Mouse (Mus musculus) ES-Bruce4 (cell line): ENCODE measurements around the gene Apoa5. TPM values are rescaled to one million over a fixed set of nuclear protein-coding genes. Genes with fewer than 3 reads are reported as not detected.
"Not testable (repeated sequence)": the region's sequence is repeated elsewhere in the genome, so short reads cannot be mapped to it uniquely, and the experiment has no call there.

Source experiments
- H3K27ac ChIP-seq: 2 replicates; pipeline ENCODE4 v1.5.1; 2012; ENCODE audit warnings: low read length, inconsistent platforms; ENCODE audit not compliant: insufficient read depth
- H3K27me3 ChIP-seq: 2 replicates; pipeline ENCODE4 v1.6.1; 2012; ENCODE audit warnings: mild to moderate bottlenecking, low read length, inconsistent platforms; ENCODE audit not compliant: control insufficient read depth, poor library complexity, insufficient read depth, severe bottlenecking
- H3K36me3 ChIP-seq: 2 replicates; pipeline ENCODE4 v1.6.1; 2012; ENCODE audit warnings: inconsistent platforms, mild to moderate bottlenecking, low read length, moderate library complexity; ENCODE audit not compliant: control insufficient read depth, poor library complexity, insufficient read depth, severe bottlenecking
- H3K4me1 ChIP-seq: one replicate; pipeline ENCODE4 v1.8.1; 2011; ENCODE audit warnings: low read length; ENCODE audit not compliant: control insufficient read depth, insufficient read depth
- H3K4me3 ChIP-seq: 2 replicates; pipeline ENCODE4 v1.5.1; 2011; ENCODE audit warnings: low read depth, mild to moderate bottlenecking, low read length
- H3K9ac ChIP-seq: 2 replicates; pipeline ENCODE4 v1.6.1; 2012; ENCODE audit warnings: low read depth, mild to moderate bottlenecking, inconsistent platforms; ENCODE audit not compliant: poor library complexity, severe bottlenecking
- H3K9me3 ChIP-seq: replicated peaks from 2 replicates; pipeline ENCODE4 v1.6.1; 2012; ENCODE audit warnings: mild to moderate bottlenecking, low read length, inconsistent platforms; ENCODE audit not compliant: control insufficient read depth, poor library complexity, insufficient read depth, severe bottlenecking
- CTCF ChIP-seq: IDR thresholded peaks from one replicate; pipeline ENCODE4 v1.8.1; 2011; ENCODE audit warnings: low read depth, low read length
- EP300 ChIP-seq: IDR thresholded peaks from 2 replicates; pipeline ENCODE4 v1.6.1; 2011; ENCODE audit warnings: low read depth, low read length; ENCODE audit not compliant: insufficient read depth
- POLR2A ChIP-seq: IDR thresholded peaks from one replicate; pipeline ENCODE4 v1.8.1; 2011; ENCODE audit warnings: low read length; ENCODE audit not compliant: insufficient read depth
- polyA plus RNA-seq: library from polyadenylated mRNA; stranded (reverse); fragments of >200 nt; gene quantifications from 2 replicates; pipeline ENCODE4 v1.2.4, GENCODE M21; 2011; ENCODE audit warnings: low read depth; ENCODE audit not compliant: missing spikeins, insufficient read depth, insufficient read length

The Apoa5 gene
- polyA plus RNA-seq, 1 experiment, result not detected

- Histone ChIP-seq H3K27me3 (no peaks in the 10 kb centered on the region), H3K36me3 (no peaks in the 10 kb centered on the region), H3K9ac (no peak overlapping the region), H3K4me1 (no peaks in the 10 kb centered on the region), H3K27ac (no peak overlapping the region), H3K4me3 (no peak overlapping the region), H3K9me3 (no peaks in the 10 kb centered on the region)
- TF ChIP-seq CTCF, result no peak
- no peak for TF ChIP-seq POLR2A
- no peak for TF ChIP-seq EP300
Observed at GRCm38 (mm10) chr9:46316909-46317308, 48.5 kb downstream of the Apoa5 start.

DNA sequence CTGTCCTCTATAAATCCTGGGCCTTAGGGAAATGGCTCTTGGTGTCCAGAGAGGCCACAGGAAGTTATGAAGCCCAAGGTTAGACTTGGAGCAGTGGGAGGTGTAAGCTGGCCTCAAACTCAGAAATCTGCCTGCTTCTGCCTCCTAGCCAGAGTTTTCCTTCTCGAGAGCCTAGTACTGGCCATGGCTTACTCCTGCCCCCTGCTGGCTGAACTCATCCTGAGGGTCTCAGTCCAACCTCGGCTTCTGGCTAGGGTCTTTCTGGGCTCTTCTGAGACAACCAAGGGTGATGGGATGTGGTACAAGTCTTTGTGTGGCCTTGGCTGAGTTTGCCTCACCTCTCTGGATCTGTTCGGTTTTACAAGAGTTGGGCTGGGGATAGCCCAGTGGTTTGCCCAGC, 49.5 kb downstream of the Apoa5 start:
- TF ChIP-seq EP300 (no peak), CTCF (peak; percentile 69), POLR2A (no peak)
- Histone ChIP-seq H3K36me3 (no peaks in the 10 kb centered on the region), H3K4me3 (no peak overlapping the region), H3K9ac (no peak overlapping the region), H3K27ac (no peak overlapping the region), H3K9me3 (no peaks in the 10 kb centered on the region), H3K4me1 (no peaks in the 10 kb centered on the region), H3K27me3 (no peaks in the 10 kb centered on the region)

GRCm38 (mm10) chr9:46319886-46320285, 51.5 kb downstream of the Apoa5 start, which contains the start of gene 4931429L15Rik:
TSS of gene 4931429L15Rik (minus strand) at chr9:46319986.
- not testable (repeated sequence) for H3K4me3 ChIP-seq, H3K27ac ChIP-seq, H3K4me1 ChIP-seq, H3K9me3 ChIP-seq, H3K36me3 ChIP-seq, H3K9ac ChIP-seq, H3K27me3 ChIP-seq

GRCm38 (mm10) chr9:46320461-46320860, 52.0 kb downstream of the Apoa5 start:
- TF ChIP-seq CTCF, result no peak
- TF ChIP-seq POLR2A, result no peak
- no peak for TF ChIP-seq EP300
- Histone ChIP-seq H3K9ac (no peak overlapping the region), H3K4me1 (no peaks in the 10 kb centered on the region), H3K27ac (no peak overlapping the region), H3K9me3 (no peaks in the 10 kb centered on the region), H3K36me3 (no peaks in the 10 kb centered on the region), H3K4me3 (no peak overlapping the region), H3K27me3 (no peaks in the 10 kb centered on the region)

Other genes starting within 250 kb of the Apoa5 start
- not detected in 2 replicates for gene Apoa1, start 40.1 kb upstream of the Apoa5 start, polyA plus RNA-seq
- not detected in 2 replicates for gene Apoc3, start 33.0 kb upstream of the Apoa5 start, polyA plus RNA-seq
- gene Apoa4, start 27.9 kb upstream of the Apoa5 start, polyA plus RNA-seq, result not detected in 2 replicates
- gene Zpr1, start 4.4 kb downstream of the Apoa5 start, polyA plus RNA-seq, result 69.0 and 69.1 TPM in 2 replicates
- 26.4 and 28.5 TPM in 2 replicates for gene Bud13, start 14.4 kb downstream of the Apoa5 start, polyA plus RNA-seq
- gene 4931429L15Rik, start 51.4 kb downstream of the Apoa5 start, polyA plus RNA-seq, result not detected in 2 replicates